Mouse (Mus musculus): ENCODE results near the gene Sult6b1. TPM values are rescaled to one million over a fixed set of nuclear protein-coding genes. Genes with fewer than 3 reads are reported as not detected.

Sult6b1 gene
- total RNA-seq, 1 experiment: 7.9 TPM

DNA sequence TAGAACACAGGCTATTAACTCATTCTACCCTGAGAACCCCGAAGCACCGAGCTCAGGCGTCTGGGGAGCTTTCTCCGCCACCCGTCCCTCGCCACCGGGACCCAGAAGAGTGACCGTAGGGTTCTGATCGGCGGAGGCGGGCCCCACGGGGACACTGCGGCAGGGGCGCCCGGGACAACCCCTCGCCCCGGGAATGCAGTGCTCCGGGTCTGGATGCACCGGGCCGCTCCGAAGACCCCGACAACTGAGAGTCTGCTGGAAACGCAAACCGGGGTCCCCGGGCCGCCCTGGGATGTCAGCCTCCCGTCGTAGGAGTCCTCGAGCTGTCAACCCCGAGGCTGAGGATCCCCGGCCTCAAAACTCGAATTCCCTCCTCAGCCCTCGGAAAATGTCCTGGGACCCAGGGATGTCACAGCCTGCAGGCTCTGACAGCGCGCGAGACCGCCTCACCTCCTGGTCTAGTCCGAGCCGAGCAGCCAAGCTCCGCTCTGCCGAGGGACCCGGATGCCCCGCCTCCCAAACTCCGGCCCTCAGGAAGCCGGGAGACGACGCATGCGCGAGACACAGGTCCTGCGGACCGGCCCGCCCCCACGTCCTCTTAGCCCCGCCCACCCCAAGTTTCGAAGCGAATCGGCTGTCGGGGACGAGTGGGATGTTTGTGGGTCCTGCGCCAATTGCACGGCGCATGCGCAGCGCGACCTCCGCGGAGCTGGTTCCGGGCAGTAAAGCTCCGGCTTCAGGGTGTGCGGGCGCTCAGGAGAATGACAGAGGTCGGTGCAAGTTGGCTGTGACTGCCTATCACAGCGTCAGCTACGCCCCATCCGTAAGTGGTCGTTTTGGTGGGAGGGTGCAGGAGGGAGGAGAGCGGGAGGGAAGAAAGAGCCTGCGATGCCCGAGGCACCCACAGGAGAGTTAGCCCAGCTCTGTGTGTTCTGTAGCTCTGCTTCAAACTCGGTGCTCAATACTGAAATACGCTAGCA is 71.6 kb downstream of the Sult6b1 start, which contains the start of the genes Heatr5b and Gpatch11:
TSS of gene Heatr5b (minus strand) at position 509 of the 980 bp plus-strand sequence.
TSS of gene Gpatch11 (plus strand) at position 712 of the 980 bp plus-strand sequence.
- H3K9me3 ChIP-seq (ENCODE audit: control insufficient read depth, insufficient read depth, low read depth, low read length): no peaks in the 10 kb centered on the region
- DNase-seq (ENCODE audit: low read depth, low spot score): peak; percentile 97
- no peak within 1 kb of the TSS; the same call in 1 of the 2 replicates for H3K27ac ChIP-seq (ENCODE audit: insufficient read depth, low read depth, low read length, poor library complexity, severe bottlenecking)
- H3K4me1 ChIP-seq (ENCODE audit: control insufficient read depth in 2 of 2, insufficient read depth in 2 of 2, low read length in 2 of 2, poor library complexity in 1 of 2): peaks cover 0 to 3% of the 10 kb centered on the region in 2 experiments; a peak in 1 of 4 replicates
- peak within 1 kb of the TSS; percentile 93 to 94 for H3K4me3 ChIP-seq (ENCODE audit: insufficient read depth in 1 of 2, low read depth in 1 of 2, low read length in 2 of 2, poor library complexity in 1 of 2, severe bottlenecking in 1 of 2)
- no peak for TF ChIP-seq HCFC1 (IDR thresholded peaks at IDR 0.05; ENCODE audit: borderline replicate concordance, insufficient read depth, low read length)
- no peak for TF ChIP-seq ZC3H11A (IDR thresholded peaks at IDR 0.05; ENCODE audit: borderline replicate concordance, low read depth, low read length)
- no peak for TF ChIP-seq CHD2 (IDR thresholded peaks at IDR 0.05; ENCODE audit: low read depth, low read length)
- TF ChIP-seq ZNF384 (IDR thresholded peaks at IDR 0.05; ENCODE audit: low read depth, low read length): no peak
- no peak for TF ChIP-seq MAFK (IDR thresholded peaks at IDR 0.05; ENCODE audit: insufficient read depth, low read depth, low read length)
- in situ Hi-C loops (cut with MboI; ENCODE audit: low sequenced_read_pairs in 2 of 2, unreplicated experiment in 2 of 2): no loop called here
- peaks cover 6% of the 10 kb centered on the region; the same call in 1 of the 2 replicates for H3K36me3 ChIP-seq (ENCODE audit: control insufficient read depth, insufficient read depth, low read length, poor library complexity, severe bottlenecking)
- H3K9ac ChIP-seq (ENCODE audit: insufficient read depth, low read depth, low read length, poor library complexity, severe bottlenecking): peak within 1 kb of the TSS; percentile 94

Other genes starting within 250 kb of the Sult6b1 start
- gene Strn, start 169.8 kb downstream of the Sult6b1 start, total RNA-seq (2012; rRNA removed): 13.6 and 15.2 TPM in 2 replicates
- 18.8 and 19.9 TPM in 2 replicates for gene Heatr5b, start 71.6 kb downstream of the Sult6b1 start, total RNA-seq (2012; rRNA removed)
- gene Gpatch11, start 71.4 kb downstream of the Sult6b1 start, total RNA-seq (2012; rRNA removed): 15.9 and 18.7 TPM in 2 replicates
- gene Eif2ak2, start 24.4 kb downstream of the Sult6b1 start, total RNA-seq (2012; rRNA removed): 13.1 and 15.3 TPM in 2 replicates
- 42.5 and 48.6 TPM in 2 replicates for gene Cebpzos, start 9.5 kb upstream of the Sult6b1 start, total RNA-seq (2012; rRNA removed)
- gene Cebpz, start 30.1 kb upstream of the Sult6b1 start, total RNA-seq (2012; rRNA removed): 53.6 and 68.4 TPM in 2 replicates
- 20.1 and 20.8 TPM in 2 replicates for gene Ndufaf7, start 30.1 kb upstream of the Sult6b1 start, total RNA-seq (2012; rRNA removed)
- 23.0 and 25.7 TPM in 2 replicates for gene Prkd3, start 113.8 kb upstream of the Sult6b1 start, total RNA-seq (2012; rRNA removed)
- 2.2 and 3.0 TPM in 2 replicates for gene Qpct, start 144.9 kb upstream of the Sult6b1 start, total RNA-seq (2012; rRNA removed)